Mouse (Mus musculus) MEL (cell line): ENCODE data around the gene Top3a. TPM values are rescaled to one million over a fixed set of nuclear protein-coding genes. Genes with fewer than 3 reads are reported as not detected.

Experiments used
- DNase-seq: peaks from one replicate; pipeline ENCODE4 v3.0.0; 2011; ENCODE audit warnings: low read depth, low spot score
- H3K27ac ChIP-seq: 2 replicates; pipeline ENCODE4 v1.5.1; 2012; ENCODE audit warnings: low read depth, mild to moderate bottlenecking, control low read depth, low read length, moderate library complexity; ENCODE audit not compliant: control insufficient read depth
- H3K27me3 ChIP-seq, 2 experiments: fragments of 150-350 bp in 1 of 2; sonication (generic) in 1 of 2; 2 replicates each; pipeline ENCODE4 v1.6.1; 2012; ENCODE audit warnings: low read length in 2 of 2, mild to moderate bottlenecking in 2 of 2, improper control_type of control experiment in 1 of 2, moderate library complexity in 1 of 2; ENCODE audit not compliant: insufficient read depth in 2 of 2, control insufficient read depth in 1 of 2
- H3K36me3 ChIP-seq, 2 experiments: 2 replicates each; pipeline ENCODE4 v1.6.1; 2012 to 2014; ENCODE audit warnings: low read length in 2 of 2, improper control_type of control experiment in 1 of 2, inconsistent platforms in 1 of 2, mild to moderate bottlenecking in 1 of 2; ENCODE audit not compliant: insufficient read depth in 2 of 2, control insufficient read depth in 1 of 2
- H3K4me1 ChIP-seq, 2 experiments: fragments of 150-350 bp in 1 of 2; sonication (generic) in 1 of 2; 2 replicates each; pipeline ENCODE4 v1.6.1; 2012; ENCODE audit warnings: low read length in 2 of 2, improper control_type of control experiment in 1 of 2, mild to moderate bottlenecking in 1 of 2; ENCODE audit not compliant: insufficient read depth in 2 of 2, control insufficient read depth in 1 of 2
- H3K4me3 ChIP-seq, 2 experiments: fragments of 150-350 bp in 1 of 2; sonication (generic) in 1 of 2; 2 replicates each; pipeline ENCODE4 v1.5.1; 2012; ENCODE audit warnings: low read depth in 2 of 2, low read length in 2 of 2, mild to moderate bottlenecking in 2 of 2, moderate library complexity in 2 of 2, control low read depth in 1 of 2, improper control_type of control experiment in 1 of 2; ENCODE audit not compliant: control insufficient read depth in 1 of 2, insufficient read depth in 1 of 2
- H3K79me2 ChIP-seq: 2 replicates; pipeline ENCODE4 v1.6.1; 2012; ENCODE audit warnings: mild to moderate bottlenecking, low read length, moderate library complexity; ENCODE audit not compliant: control insufficient read depth, poor library complexity, insufficient read depth
- H3K9ac ChIP-seq: 2 replicates; pipeline ENCODE4 v1.6.1; 2012; ENCODE audit warnings: low read depth, mild to moderate bottlenecking, control low read depth, low read length, moderate library complexity; ENCODE audit not compliant: control insufficient read depth, poor library complexity, severe bottlenecking
- H3K9me3 ChIP-seq: fragments of 150-350 bp; sonication (generic); replicated peaks from 2 replicates; pipeline ENCODE4 v1.6.1; 2012; ENCODE audit warnings: mild to moderate bottlenecking, low read length, improper control_type of control experiment, moderate library complexity; ENCODE audit not compliant: insufficient read depth
- BHLHE40 ChIP-seq: IDR thresholded peaks from 2 replicates; pipeline ENCODE4 v1.6.1; 2012; ENCODE audit warnings: low read depth, mild to moderate bottlenecking, inconsistent platforms, low read length, improper control_type of control experiment, borderline replicate concordance
- CHD1 ChIP-seq: IDR thresholded peaks from 2 replicates; pipeline ENCODE4 v1.6.1; 2012; ENCODE audit warnings: low read depth, mild to moderate bottlenecking, inconsistent platforms, low read length, improper control_type of control experiment
- CHD2 ChIP-seq: IDR thresholded peaks from 2 replicates; pipeline ENCODE4 v1.6.1; 2011; ENCODE audit warnings: low read length, improper control_type of control experiment
- CTCF ChIP-seq, 3 experiments: IDR thresholded peaks in 2 of 3; conservative IDR thresholded peaks in 1 of 3; 2 replicates each; pipeline ENCODE4 v1.5.1; 2011 to 2012; ENCODE audit warnings: low read length in 3 of 3, low read depth in 2 of 3, mild to moderate bottlenecking in 2 of 3, improper control_type of control experiment in 1 of 3, inconsistent platforms in 1 of 3, mixed read lengths in 1 of 3, moderate library complexity in 1 of 3; ENCODE audit not compliant: control insufficient read depth in 1 of 3, insufficient read depth in 1 of 3, poor library complexity in 1 of 3, severe bottlenecking in 1 of 3
- ELF1 ChIP-seq: IDR thresholded peaks from 2 replicates; pipeline ENCODE4 v1.6.1; 2014; ENCODE audit warnings: low read depth, mild to moderate bottlenecking, inconsistent platforms, low read length, improper control_type of control experiment, moderate library complexity
- EP300 ChIP-seq, 2 experiments: IDR thresholded peaks; 2 replicates each; pipeline ENCODE4 v1.6.1; 2011; ENCODE audit warnings: improper control_type of control experiment in 2 of 2, low read length in 2 of 2, low read depth in 1 of 2, mild to moderate bottlenecking in 1 of 2
- ETS1 ChIP-seq: IDR thresholded peaks from 2 replicates; pipeline ENCODE4 v1.6.1; 2012; ENCODE audit warnings: low read depth, mild to moderate bottlenecking, inconsistent platforms, low read length, improper control_type of control experiment, moderate library complexity
- GABPA ChIP-seq: IDR thresholded peaks from 2 replicates; pipeline ENCODE4 v1.6.1; 2012; ENCODE audit warnings: low read depth, mild to moderate bottlenecking, inconsistent platforms, low read length, improper control_type of control experiment, moderate library complexity
- GATA1 ChIP-seq: IDR thresholded peaks from 2 replicates; pipeline ENCODE4 v1.6.1; 2011; ENCODE audit warnings: low read depth, low read length, improper control_type of control experiment
- HCFC1 ChIP-seq: IDR thresholded peaks from 2 replicates; pipeline ENCODE4 v1.6.1; 2012; ENCODE audit warnings: low read depth, mild to moderate bottlenecking, inconsistent platforms, low read length, improper control_type of control experiment, moderate library complexity
- JUND ChIP-seq: IDR thresholded peaks from 2 replicates; pipeline ENCODE4 v1.6.1; 2011; ENCODE audit warnings: low read depth, mild to moderate bottlenecking, improper control_type of control experiment, low read length
- KAT2A ChIP-seq: conservative IDR thresholded peaks from 2 replicates; pipeline ENCODE4 v1.6.1; 2012; ENCODE audit warnings: low read depth, low read length, improper control_type of control experiment, inconsistent platforms
- MAFK ChIP-seq: IDR thresholded peaks from 2 replicates; pipeline ENCODE4 v1.6.1; 2011; ENCODE audit warnings: low read depth, mild to moderate bottlenecking, low read length, improper control_type of control experiment, borderline replicate concordance
- MAX ChIP-seq: IDR thresholded peaks from 2 replicates; pipeline ENCODE4 v1.6.1; 2011; ENCODE audit warnings: low read length, improper control_type of control experiment
- MAZ ChIP-seq: IDR thresholded peaks from 2 replicates; pipeline ENCODE4 v1.6.1; 2012; ENCODE audit warnings: low read depth, mild to moderate bottlenecking, inconsistent platforms, low read length, improper control_type of control experiment
- MEF2A ChIP-seq: IDR thresholded peaks from 2 replicates; pipeline ENCODE4 v1.6.1; 2014; ENCODE audit warnings: low read depth, mild to moderate bottlenecking, inconsistent platforms, low read length, improper control_type of control experiment; ENCODE audit not compliant: poor library complexity, insufficient replicate concordance, severe bottlenecking; ENCODE audit errors: extremely low read depth
- MXI1 ChIP-seq: IDR thresholded peaks from 2 replicates; pipeline ENCODE4 v1.6.1; 2011; ENCODE audit warnings: mild to moderate bottlenecking, low read depth, low read length, improper control_type of control experiment
- MYB ChIP-seq: IDR thresholded peaks from 2 replicates; pipeline ENCODE4 v1.6.1; 2011; ENCODE audit warnings: mild to moderate bottlenecking, low read depth, low read length, improper control_type of control experiment
- MYC ChIP-seq: IDR thresholded peaks from 2 replicates; pipeline ENCODE4 v1.6.1; 2011; ENCODE audit warnings: low read depth, mild to moderate bottlenecking, low read length, improper control_type of control experiment, moderate library complexity
- NELFE ChIP-seq: IDR thresholded peaks from 2 replicates; pipeline ENCODE4 v1.6.1; 2011; ENCODE audit warnings: low read depth, low read length, improper control_type of control experiment
- POLR2A ChIP-seq, 2 experiments: IDR thresholded peaks; 2 replicates each; pipeline ENCODE4 v1.6.1; 2011 to 2012; ENCODE audit warnings: low read length in 2 of 2, mild to moderate bottlenecking in 2 of 2, control low read depth in 1 of 2, improper control_type of control experiment in 1 of 2, low read depth in 1 of 2, moderate library complexity in 1 of 2; ENCODE audit not compliant: control insufficient read depth in 1 of 2, insufficient read depth in 1 of 2, poor library complexity in 1 of 2
- POLR2AphosphoS2 ChIP-seq: IDR thresholded peaks from 2 replicates; pipeline ENCODE4 v1.6.1; 2011; ENCODE audit warnings: low read length, improper control_type of control experiment
- POLR2AphosphoS5 ChIP-seq: IDR thresholded peaks from 2 replicates; pipeline ENCODE4 v1.6.1; 2012; ENCODE audit warnings: low read depth, borderline replicate concordance, mild to moderate bottlenecking, inconsistent platforms, low read length, moderate library complexity, mixed read lengths
- RAD21 ChIP-seq: IDR thresholded peaks from 2 replicates; pipeline ENCODE4 v1.6.1; 2011; ENCODE audit warnings: mild to moderate bottlenecking, low read depth, low read length, improper control_type of control experiment
- RCOR1 ChIP-seq: IDR thresholded peaks from 2 replicates; pipeline ENCODE4 v1.6.1; 2012; ENCODE audit warnings: low read depth, mild to moderate bottlenecking, inconsistent platforms, low read length, improper control_type of control experiment
- SIN3A ChIP-seq: IDR thresholded peaks from 2 replicates; pipeline ENCODE4 v1.6.1; 2012; ENCODE audit warnings: low read length, improper control_type of control experiment, inconsistent platforms
- SMC3 ChIP-seq: IDR thresholded peaks from 2 replicates; pipeline ENCODE4 v1.6.1; 2011; ENCODE audit warnings: low read depth, low read length, improper control_type of control experiment
- TAL1 ChIP-seq: IDR thresholded peaks from 2 replicates; pipeline ENCODE4 v1.6.1; 2012; ENCODE audit warnings: mild to moderate bottlenecking, inconsistent platforms, low read length, moderate library complexity, mixed read lengths
- TBP ChIP-seq: IDR thresholded peaks from 2 replicates; pipeline ENCODE4 v1.8.0; 2011; ENCODE audit warnings: low read depth, low read length, improper control_type of control experiment
- TCF12 ChIP-seq: IDR thresholded peaks from 2 replicates; pipeline ENCODE4 v1.6.1; 2014; ENCODE audit warnings: low read depth, mild to moderate bottlenecking, inconsistent platforms, low read length, improper control_type of control experiment, moderate library complexity
- UBTF ChIP-seq: IDR thresholded peaks from 2 replicates; pipeline ENCODE4 v1.6.1; 2012; ENCODE audit warnings: low read depth, mild to moderate bottlenecking, inconsistent platforms, low read length, improper control_type of control experiment, moderate library complexity, borderline replicate concordance; ENCODE audit not compliant: insufficient read depth
- USF1 ChIP-seq: IDR thresholded peaks from 2 replicates; pipeline ENCODE4 v1.6.1; 2014; ENCODE audit warnings: low read depth, mild to moderate bottlenecking, inconsistent platforms, low read length, improper control_type of control experiment, moderate library complexity
- USF2 ChIP-seq, 2 experiments: IDR thresholded peaks; 2 replicates each; pipeline ENCODE4 v1.6.1; 2011 to 2012; ENCODE audit warnings: improper control_type of control experiment in 2 of 2, low read length in 2 of 2, borderline replicate concordance in 1 of 2, inconsistent platforms in 1 of 2, low read depth in 1 of 2, mild to moderate bottlenecking in 1 of 2; ENCODE audit not compliant: insufficient read depth in 1 of 2
- ZC3H11A ChIP-seq: IDR thresholded peaks from 2 replicates; pipeline ENCODE4 v1.6.1; 2012; ENCODE audit warnings: low read depth, mild to moderate bottlenecking, inconsistent platforms, low read length, improper control_type of control experiment
- ZKSCAN1 ChIP-seq: IDR thresholded peaks from 2 replicates; pipeline ENCODE4 v1.6.1; 2012; ENCODE audit warnings: low read depth, mild to moderate bottlenecking, inconsistent platforms, low read length, improper control_type of control experiment, moderate library complexity
- ZMIZ1 ChIP-seq: IDR thresholded peaks from 2 replicates; pipeline ENCODE4 v1.6.1; 2012; ENCODE audit warnings: low read depth, mild to moderate bottlenecking, inconsistent platforms, low read length, improper control_type of control experiment, moderate library complexity
- ZNF384 ChIP-seq: IDR thresholded peaks from 2 replicates; pipeline ENCODE4 v1.6.1; 2012; ENCODE audit warnings: low read depth, mild to moderate bottlenecking, inconsistent platforms, low read length, improper control_type of control experiment
- polyA plus RNA-seq, 2 experiments: library from polyadenylated mRNA; stranded (reverse) in 1 of 2; unstranded in 1 of 2; fragments of >175 nt in 1 of 2; fragments of >200 nt in 1 of 2; gene quantifications; 2 replicates each; pipeline versions ENCODE4 v1.2.1 to v1.2.4; 2012; ENCODE audit warnings: low replicate concordance in 2 of 2, low read depth in 1 of 2; ENCODE audit not compliant: insufficient read length in 2 of 2, insufficient read depth in 1 of 2, missing spikeins in 1 of 2
- total RNA-seq: library from RNA; depleted of rRNA; stranded (reverse); fragments of 300-350 nt; gene quantifications from 2 replicates; pipeline ENCODE4 v1.2.3, GENCODE M21; 2012

The Top3a gene
- total and polyA plus RNA-seq, 3 experiments, result 17.7 to 18.4 TPM; not detected in 1

GRCm38 (mm10) chr11:60811054-60811460 is 33.9 kb upstream of the Top3a start:
- H3K79me2 ChIP-seq, result peaks cover 19% of the 10 kb centered on the region
- peak overlapping the region; percentile 71 for H3K9ac ChIP-seq
- H3K36me3 ChIP-seq, result peaks cover 0 to 29% of the 10 kb centered on the region in 2 experiments; a peak in 2 of 4 replicates
- H3K27me3 ChIP-seq, result no peaks in the 10 kb centered on the region
- H3K4me3 ChIP-seq, result peak overlapping the region; percentile 62 to 64
- no peaks in the 10 kb centered on the region for H3K9me3 ChIP-seq
- H3K4me1 ChIP-seq, result peaks cover 0 to 34% of the 10 kb centered on the region in 2 experiments; a peak in 3 of 4 replicates
- DNase-seq, result peak; percentile 99
- H3K27ac ChIP-seq, result peak overlapping the region; percentile 27
- TF ChIP-seq TCF12, result peak; percentile 6; the same call in 1 of the 2 replicates
- TF ChIP-seq MYC, result peak; percentile 98
- TF ChIP-seq CHD1, result no peak
- TF ChIP-seq JUND, result no peak
- TF ChIP-seq MAFK, result no peak
- TF ChIP-seq TBP, result peak; percentile 44; the same call in 1 of the 2 replicates
- TF ChIP-seq ETS1, result peak; percentile 70
- TF ChIP-seq ZNF384, result peak; percentile 99
- TF ChIP-seq POLR2AphosphoS5, result no peak
- TF ChIP-seq ZC3H11A, result no peak
- TF ChIP-seq MXI1, result peak; percentile 99
- no peak for TF ChIP-seq GATA1
- no peak for TF ChIP-seq POLR2AphosphoS2
- peak; percentile 74 for TF ChIP-seq HCFC1
- no peak for TF ChIP-seq MYB
- TF ChIP-seq BHLHE40, result peak; percentile 97
- no peak for TF ChIP-seq UBTF
- peak; percentile 99 for TF ChIP-seq MAX
- TF ChIP-seq CHD2, result no peak
- no peak for TF ChIP-seq SMC3
- peak; percentile 17 to 76; a peak in 2 of 4 replicates for TF ChIP-seq POLR2A (IDR thresholded peaks at IDR 0.05; ENCODE audit: control insufficient read depth in 1 of 2, insufficient read depth in 1 of 2, low read depth in 1 of 2, low read length in 2 of 2, poor library complexity in 1 of 2)
- TF ChIP-seq GABPA, result no peak
- no peak for TF ChIP-seq MEF2A
- TF ChIP-seq TAL1, result no peak
- peak; percentile 99 for TF ChIP-seq USF1
- peak; percentile 22; the same call in 1 of the 2 replicates for TF ChIP-seq ELF1
- 0 out of 4 replicates have a peak, but pooled peaks of 1 of the 2 experiments have one; percentile 26 for TF ChIP-seq EP300 (IDR thresholded peaks at IDR 0.05; ENCODE audit: low read depth in 1 of 2, low read length in 2 of 2)
- TF ChIP-seq RCOR1, result no peak
- TF ChIP-seq ZKSCAN1, result no peak; the same call in 1 of the 2 replicates
- TF ChIP-seq MAZ, result peak; percentile 55; the same call in 1 of the 2 replicates
- TF ChIP-seq NELFE, result peak; percentile 66
- peak; percentile 81 to 94 for TF ChIP-seq USF2 (IDR thresholded peaks at IDR 0.05; ENCODE audit: borderline replicate concordance in 1 of 2, insufficient read depth in 1 of 2, low read depth in 1 of 2, low read length in 2 of 2)
- TF ChIP-seq RAD21, result no peak
- 0 out of 6 replicates have a peak, but pooled peaks of 1 of the 3 experiments have one; percentile 1 for TF ChIP-seq CTCF (IDR thresholded peaks at IDR 0.05 in 2 of 3, conservative IDR thresholded peaks at IDR 0.05 in 1 of 3; ENCODE audit: control insufficient read depth in 1 of 3, insufficient read depth in 1 of 3, low read depth in 2 of 3, low read length in 3 of 3, poor library complexity in 1 of 3, severe bottlenecking in 1 of 3)
- TF ChIP-seq ZMIZ1, result no peak
- TF ChIP-seq SIN3A, result peak; percentile 98
- no peak; the same call in 1 of the 2 replicates for TF ChIP-seq KAT2A
